Mouse (Mus musculus) thymus, postnatal 14 days (tissue): ENCODE data around the gene Gbp7.
"Not testable (repeated sequence)": the region's sequence is repeated elsewhere in the genome, so short reads cannot be mapped to it uniquely, and the experiment has no call there.

Experiments
- DNase-seq: peaks from one replicate; pipeline ENCODE4 v3.0.0; 2021

Gene Gbp7

GRCm38 (mm10) chr3:142530087-142530953 lies at the start of gene Gbp7:
Gene Gbp7 (plus strand): TSS chr3:142530342.
- DNase-seq, result peak; percentile 61

GRCm38 (mm10) chr3:142490465-142490864 lies 39.7 kb upstream of the Gbp7 start:
- DNase-seq, result peak; percentile 80

GRCm38 (mm10) chr3:142493536-142494061 lies 36.5 kb upstream of the Gbp7 start, which contains the start of gene Gbp5:
Gene Gbp5 (plus strand): TSS chr3:142493978.
- peak; percentile 74 for DNase-seq

GRCm38 (mm10) chr3:142495146-142495655 lies 34.9 kb upstream of the Gbp7 start:
- DNase-seq, result no peak

DNA sequence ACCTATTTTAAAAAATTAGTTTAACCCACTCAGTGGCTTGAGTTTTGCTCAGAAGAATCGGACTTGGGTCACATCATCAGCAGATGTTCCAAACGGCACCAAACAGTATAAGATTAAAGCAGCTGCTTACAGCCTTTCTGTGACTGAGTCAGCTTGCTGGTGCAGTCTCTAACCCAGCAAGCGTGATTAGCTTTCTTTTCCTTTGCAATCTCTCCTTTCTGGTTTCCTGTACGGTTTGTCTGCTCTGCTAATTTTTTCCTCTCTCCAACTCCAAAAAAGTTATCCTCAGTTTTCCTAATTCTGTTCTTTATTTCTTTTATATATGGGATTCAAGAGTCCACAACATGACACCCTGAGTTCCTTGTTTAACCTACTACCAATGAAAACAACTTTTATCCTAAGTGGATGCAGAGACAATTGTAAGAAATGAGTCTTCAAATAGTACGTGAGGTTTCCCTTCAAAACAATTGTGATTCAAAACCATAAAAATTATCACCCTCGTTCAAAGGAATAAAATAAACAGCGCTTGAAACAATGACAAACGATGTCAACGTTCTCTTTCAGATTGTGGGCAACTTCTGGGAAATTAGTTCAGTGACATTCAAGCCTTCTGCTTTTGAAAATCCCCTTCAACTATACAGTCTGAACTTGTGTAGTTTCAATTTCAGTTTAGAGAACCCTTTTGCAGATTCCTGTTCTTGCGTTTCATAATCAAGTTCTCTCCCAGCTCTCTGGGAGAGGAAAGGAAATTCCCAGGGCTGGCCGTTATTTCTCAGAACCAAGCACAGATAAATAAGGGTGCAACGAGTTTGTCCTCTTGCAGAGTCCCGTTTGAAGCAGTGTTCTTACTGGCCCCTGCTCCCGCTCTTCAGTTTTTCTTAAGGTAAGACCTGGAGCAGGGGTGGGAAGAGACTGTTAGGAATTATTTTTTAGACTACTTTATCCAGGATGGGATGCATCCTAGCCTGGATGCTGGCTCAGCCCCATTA lies 33.7 kb upstream of the Gbp7 start:
- DNase-seq, result peak; percentile 15

GRCm38 (mm10) chr3:142497123-142497841 lies 32.9 kb upstream of the Gbp7 start:
- peak; percentile 32 for DNase-seq

DNA sequence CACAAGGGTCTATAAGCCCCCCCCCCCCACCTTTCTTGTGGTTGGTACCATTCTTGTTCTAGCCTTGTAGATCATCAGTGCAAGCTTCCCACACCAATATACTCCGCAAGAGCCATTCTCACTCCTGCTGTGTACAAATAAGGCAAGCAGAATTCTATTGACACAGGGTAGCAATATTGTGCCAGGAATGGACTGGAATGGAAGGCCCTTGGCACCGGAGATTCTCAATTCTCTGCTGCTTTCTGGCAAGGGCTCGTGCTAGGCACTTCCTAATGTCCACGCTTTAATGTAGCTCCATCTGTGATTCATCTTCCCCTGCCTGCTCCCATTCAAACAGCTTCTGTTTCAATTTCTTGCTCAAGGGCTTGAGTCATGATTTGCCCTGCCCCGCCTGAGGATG lies 31.2 kb upstream of the Gbp7 start:
- DNase-seq, result no peak

GRCm38 (mm10) chr3:142528116-142528515 lies 2.0 kb upstream of the Gbp7 start:
- no peak for DNase-seq

DNA sequence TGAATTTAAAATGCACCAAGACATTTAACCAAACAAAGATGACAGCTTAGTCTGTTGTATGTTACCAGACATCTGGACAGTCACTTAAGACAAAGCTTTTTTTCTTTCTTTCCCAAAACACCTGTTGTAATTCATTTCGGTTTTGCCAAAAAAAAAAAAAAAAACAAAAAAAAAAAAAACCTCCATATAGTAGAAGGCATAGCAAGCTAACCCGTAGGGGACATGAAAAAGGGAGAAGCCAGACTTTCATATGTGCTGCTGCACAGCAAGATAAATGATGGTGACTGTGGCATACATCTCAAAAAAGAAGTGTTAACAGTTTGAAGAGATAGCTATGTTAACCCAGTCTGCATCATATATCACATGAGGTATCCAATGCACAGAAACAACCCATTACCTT lies 545 bp upstream of the Gbp7 start:
- DNase-seq, result no peak

GRCm38 (mm10) chr3:142531595-142531994 lies 1.5 kb downstream of the Gbp7 start:
- DNase-seq, result no peak

- DNase-seq, result no peak
Observed at GRCm38 (mm10) chr3:142533185-142533584, 3.0 kb downstream of the Gbp7 start.

- DNase-seq, result no peak
Observed at GRCm38 (mm10) chr3:142535667-142536066, 5.5 kb downstream of the Gbp7 start.

GRCm38 (mm10) chr3:142541391-142541790 lies 11.2 kb downstream of the Gbp7 start:
- DNase-seq, result no peak

GRCm38 (mm10) chr3:142542776-142543175 lies 12.6 kb downstream of the Gbp7 start:
- DNase-seq, result not testable (repeated sequence)

GRCm38 (mm10) chr3:142546690-142547089 lies 16.5 kb downstream of the Gbp7 start:
- no peak for DNase-seq

- no peak for DNase-seq
Observed at GRCm38 (mm10) chr3:142550052-142550676, 20.0 kb downstream of the Gbp7 start.

GRCm38 (mm10) chr3:142554601-142555000 lies 24.5 kb downstream of the Gbp7 start:
- no peak for DNase-seq

- no peak for DNase-seq
Observed at GRCm38 (mm10) chr3:142555623-142556022, 25.5 kb downstream of the Gbp7 start.

DNA sequence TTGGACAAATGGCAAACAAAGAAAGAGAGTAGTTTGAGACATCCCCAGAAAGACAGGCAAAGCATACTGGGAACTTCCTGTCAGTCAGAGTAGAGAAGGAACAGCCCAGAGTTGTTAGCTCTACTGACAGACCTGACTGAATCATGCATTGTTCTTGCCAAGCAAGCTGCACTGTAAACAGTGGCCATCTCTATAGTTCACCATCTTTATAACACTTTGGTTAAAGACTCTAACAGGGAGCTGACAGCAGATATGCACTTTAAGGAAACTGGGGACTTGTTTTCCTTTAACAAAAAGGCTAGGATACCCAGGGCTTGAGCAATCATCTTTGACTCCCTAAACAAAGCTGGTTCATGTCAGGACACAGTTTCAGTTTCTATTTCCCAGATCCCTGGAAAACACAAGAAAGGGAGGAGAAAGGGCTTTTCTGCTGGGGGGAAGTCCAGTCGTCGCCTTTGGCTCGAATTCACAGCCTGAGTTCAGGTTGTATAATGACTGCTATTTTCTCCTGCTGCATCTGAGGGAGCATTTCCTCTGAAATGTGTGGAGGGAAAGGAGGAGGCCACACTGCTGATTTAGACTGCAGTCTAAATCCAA lies 29.6 kb downstream of the Gbp7 start, which contains the start of gene Gbp3:
Gene Gbp3 (plus strand): TSS at position 395 of the 597 bp plus-strand sequence.
- peak; percentile 33 for DNase-seq

- peak; percentile 92 for DNase-seq
Observed at GRCm38 (mm10) chr3:142560296-142560948, 30.3 kb downstream of the Gbp7 start.
